Mouse (Mus musculus) thymus, postnatal 14 days (tissue): Measurements from ENCODE around the gene H2-Ab1.

Experiments used
- DNase-seq: peaks from one replicate; pipeline ENCODE4 v3.0.0; 2021

The H2-Ab1 gene

GRCm38 (mm10) chr17:34286501-34286900 is 29.0 kb downstream of the H2-Ab1 start:
- DNase-seq = no peak

GRCm38 (mm10) chr17:34286999-34287398 is 29.5 kb downstream of the H2-Ab1 start:
- DNase-seq = no peak

- peak; percentile 81 for DNase-seq
Measured at GRCm38 (mm10) chr17:34287648-34288047, 30.2 kb downstream of the H2-Ab1 start, which contains the start of gene H2-Aa. Gene H2-Aa (minus strand): TSS chr17:34287823.

GRCm38 (mm10) chr17:34288131-34288530 is 30.6 kb downstream of the H2-Ab1 start:
- no peak for DNase-seq

- DNase-seq = peak; percentile 84
Measured at GRCm38 (mm10) chr17:34291609-34292008, 34.1 kb downstream of the H2-Ab1 start.

- DNase-seq = no peak
Measured at GRCm38 (mm10) chr17:34292570-34292969, 35.1 kb downstream of the H2-Ab1 start.

GRCm38 (mm10) chr17:34293533-34293932 is 36.0 kb downstream of the H2-Ab1 start:
- no peak for DNase-seq

- no peak for DNase-seq
Measured at GRCm38 (mm10) chr17:34294249-34294648, 36.8 kb downstream of the H2-Ab1 start.

GRCm38 (mm10) chr17:34295307-34295706 is 37.8 kb downstream of the H2-Ab1 start:
- no peak for DNase-seq

GRCm38 (mm10) chr17:34295891-34296794 is 38.7 kb downstream of the H2-Ab1 start:
- DNase-seq = peak; percentile 53

- no peak for DNase-seq
Measured at GRCm38 (mm10) chr17:34299356-34299755, 41.9 kb downstream of the H2-Ab1 start.

GRCm38 (mm10) chr17:34300071-34300470 is 42.6 kb downstream of the H2-Ab1 start:
- DNase-seq = no peak

- no peak for DNase-seq
Measured at GRCm38 (mm10) chr17:34300691-34301566, 43.4 kb downstream of the H2-Ab1 start.

GRCm38 (mm10) chr17:34301670-34302190 is 44.2 kb downstream of the H2-Ab1 start:
- no peak for DNase-seq

GRCm38 (mm10) chr17:34303789-34304188 is 46.3 kb downstream of the H2-Ab1 start:
- no peak for DNase-seq

- DNase-seq = peak; percentile 75
Measured at GRCm38 (mm10) chr17:34304751-34305150, 47.3 kb downstream of the H2-Ab1 start.

GRCm38 (mm10) chr17:34305380-34306030 is 48.0 kb downstream of the H2-Ab1 start, which contains the start of gene H2-Eb1:
Gene H2-Eb1 (plus strand): TSS chr17:34305867.
- DNase-seq = peak; percentile 89

- DNase-seq = no peak
Measured at GRCm38 (mm10) chr17:34306407-34306806, 48.9 kb downstream of the H2-Ab1 start.

GRCm38 (mm10) chr17:34307216-34307615 is 49.7 kb downstream of the H2-Ab1 start:
- no peak for DNase-seq

GRCm38 (mm10) chr17:34308161-34308560 is 50.7 kb downstream of the H2-Ab1 start:
- no peak for DNase-seq

- DNase-seq = no peak
Measured at GRCm38 (mm10) chr17:34309225-34309624, 51.7 kb downstream of the H2-Ab1 start.

GRCm38 (mm10) chr17:34309683-34310385 is 52.3 kb downstream of the H2-Ab1 start:
- DNase-seq = peak; percentile 79
